Mouse (Mus musculus) stomach, postnatal 0 days (tissue): ENCODE measurements at regions not wholly inside any gene's neighbourhood (a gene's known extent, or its start where the extent isn't known, plus 50 kb on each side); places are given as distances from the start of the nearest gene placed in this dataset.

Source experiments
- CTCF ChIP-seq: IDR thresholded peaks from 2 replicates; pipeline ENCODE4 v1.5.1; 2016; ENCODE audit warnings: antibody characterized with exemption, low read depth, mild to moderate bottlenecking, moderate library complexity
- EP300 ChIP-seq: optimal IDR thresholded peaks from 2 replicates; pipeline ENCODE3; 2016; ENCODE audit warnings: antibody characterized with exemption

- TF ChIP-seq CTCF (no peak), EP300 (no peak)
Measured at GRCm38 (mm10) chr16:58072441-58072840, 317.9 kb upstream of the Col8a1 start.
